Mouse (Mus musculus) C2C12 (cell line): ENCODE measurements at regions not wholly inside any gene's neighbourhood (a gene's known extent, or its start where the extent isn't known, plus 50 kb on each side); places are given as distances from the start of the nearest gene placed in this dataset.

ENCODE experiments used
- H3K27me3 ChIP-seq: one replicate; pipeline ENCODE4 v1.6.1; 2011; ENCODE audit not compliant: control insufficient read depth, insufficient read depth, insufficient read length
- H3K36me3 ChIP-seq: one replicate; pipeline ENCODE4 v1.6.1; 2011; ENCODE audit not compliant: control insufficient read depth, insufficient read depth
- H3K4me3 ChIP-seq: one replicate; pipeline ENCODE4 v1.5.1; 2011; ENCODE audit warnings: mild to moderate bottlenecking, control low read depth; ENCODE audit not compliant: poor library complexity, insufficient read depth, severe bottlenecking
- H3K79me2 ChIP-seq: one replicate; pipeline ENCODE4 v1.6.1; 2011; ENCODE audit not compliant: control insufficient read depth, insufficient read depth
- H3K79me3 ChIP-seq: one replicate; pipeline ENCODE4 v1.6.1; 2011; ENCODE audit warnings: low read depth, control low read depth
- H3ac ChIP-seq: one replicate; pipeline ENCODE3; 2011; ENCODE audit warnings: low read depth; ENCODE audit not compliant: control insufficient read depth, insufficient read length
- CEBPB ChIP-seq: IDR thresholded peaks from one replicate; pipeline ENCODE4 v1.6.1; 2011; ENCODE audit warnings: low read depth, mild to moderate bottlenecking, control low read depth, moderate library complexity
- CTCF ChIP-seq: IDR thresholded peaks from one replicate; pipeline ENCODE4 v1.5.1; 2011; ENCODE audit not compliant: control insufficient read depth, insufficient read depth, insufficient read length
- FOSL1 ChIP-seq: IDR thresholded peaks from one replicate; pipeline ENCODE4 v1.8.0; 2011; ENCODE audit warnings: mild to moderate bottlenecking, low read length; ENCODE audit not compliant: poor library complexity, insufficient read depth, severe bottlenecking
- MAX ChIP-seq: IDR thresholded peaks from one replicate; pipeline ENCODE4 v1.6.1; 2011; ENCODE audit warnings: mild to moderate bottlenecking, control low read depth
- MYOD1 ChIP-seq: IDR thresholded peaks from one replicate; pipeline ENCODE4 v1.6.1; 2011; ENCODE audit warnings: low read depth; ENCODE audit not compliant: control insufficient read depth, insufficient read length
- MYOG ChIP-seq: IDR thresholded peaks from one replicate; pipeline ENCODE4 v1.6.1; 2011; ENCODE audit not compliant: control insufficient read depth, insufficient read length; ENCODE audit errors: extremely low read depth
- USF1 ChIP-seq: IDR thresholded peaks from one replicate; pipeline ENCODE4 v1.6.1; 2011; ENCODE audit warnings: low read depth, mild to moderate bottlenecking, control low read depth, moderate library complexity

- H3ac ChIP-seq, result no peak overlapping the region
These were observed 231.7 kb upstream of the Ank start for GRCm38 (mm10) chr15:27234770-27235169.

GRCm38 (mm10) chr15:27238301-27238700 is 228.2 kb upstream of the Ank start:
- no peak for TF ChIP-seq MYOG
- no peak for TF ChIP-seq USF1
- no peak for TF ChIP-seq MYOD1
- TF ChIP-seq FOSL1, result no peak
- no peak for TF ChIP-seq CTCF
- no peak for TF ChIP-seq MAX
- no peak for TF ChIP-seq CEBPB
- Histone ChIP-seq H3K4me3 (no peak overlapping the region), H3K79me2 (no peaks in the 10 kb centered on the region), H3ac (no peak overlapping the region), H3K36me3 (no peaks in the 10 kb centered on the region), H3K27me3 (peaks cover 31% of the 10 kb centered on the region), H3K79me3 (no peaks in the 10 kb centered on the region)

More at GRCm38 (mm10) chr15:27234770-27235169, 231.7 kb upstream of the Ank start:
- no peaks in the 10 kb centered on the region for H3K79me3 ChIP-seq
- TF ChIP-seq CTCF (peak; percentile 88), MYOD1 (no peak)
- no peak overlapping the region for H3K4me3 ChIP-seq
- peaks cover 10% of the 10 kb centered on the region for H3K27me3 ChIP-seq
- H3K79me2 ChIP-seq, result no peaks in the 10 kb centered on the region
- H3K36me3 ChIP-seq, result no peaks in the 10 kb centered on the region

- TF ChIP-seq CTCF, result no peak
- TF ChIP-seq CEBPB, result no peak
- TF ChIP-seq USF1, result no peak
- no peak for TF ChIP-seq MYOG
- no peak for TF ChIP-seq MAX
- TF ChIP-seq FOSL1, result no peak
- no peak for TF ChIP-seq MYOD1
- Histone ChIP-seq H3K4me3 (no peak overlapping the region), H3K27me3 (peaks cover 33% of the 10 kb centered on the region), H3K36me3 (no peaks in the 10 kb centered on the region), H3K79me3 (no peaks in the 10 kb centered on the region), H3K79me2 (no peaks in the 10 kb centered on the region), H3ac (no peak overlapping the region)
These were observed 220.2 kb upstream of the Ank start for GRCm38 (mm10) chr15:27246302-27246701.

- no peak overlapping the region for H3ac ChIP-seq
These were observed 207.3 kb upstream of the Ank start for GRCm38 (mm10) chr15:27258984-27259853.

GRCm38 (mm10) chr15:27259854-27260191 is 206.7 kb upstream of the Ank start:
- Histone ChIP-seq H3K4me3 (no peak overlapping the region), H3ac (no peak overlapping the region), H3K27me3 (peaks cover 6% of the 10 kb centered on the region), H3K36me3 (no peaks in the 10 kb centered on the region), H3K79me3 (no peaks in the 10 kb centered on the region), H3K79me2 (no peaks in the 10 kb centered on the region)
- TF ChIP-seq MYOD1 (no peak), FOSL1 (no peak), MYOG (no peak), CEBPB (no peak), CTCF (no peak), USF1 (no peak)

More at GRCm38 (mm10) chr15:27258984-27259853, 207.3 kb upstream of the Ank start:
- Histone ChIP-seq H3K79me2 (no peaks in the 10 kb centered on the region), H3K27me3 (peaks cover 9% of the 10 kb centered on the region), H3K4me3 (no peak overlapping the region), H3K36me3 (no peaks in the 10 kb centered on the region), H3K79me3 (no peaks in the 10 kb centered on the region)
- TF ChIP-seq MYOD1 (no peak), FOSL1 (peak; percentile 8)

- H3K79me3 ChIP-seq, result no peaks in the 10 kb centered on the region
- no peaks in the 10 kb centered on the region for H3K79me2 ChIP-seq
- no peak overlapping the region for H3ac ChIP-seq
- H3K36me3 ChIP-seq, result no peaks in the 10 kb centered on the region
- TF ChIP-seq USF1 (no peak), CEBPB (no peak), MYOG (no peak), MAX (no peak), FOSL1 (no peak), CTCF (no peak), MYOD1 (no peak)
- no peak overlapping the region for H3K4me3 ChIP-seq
- peaks cover 13% of the 10 kb centered on the region for H3K27me3 ChIP-seq
These were observed 196.3 kb upstream of the Ank start for GRCm38 (mm10) chr15:27270203-27270602.
